Mouse (Mus musculus): ENCODE data around the gene Olfr15. TPM values are rescaled to one million over a fixed set of nuclear protein-coding genes. Genes with fewer than 3 reads are reported as not detected.

Gene Olfr15
- not detected for total RNA-seq (2023)

DNA sequence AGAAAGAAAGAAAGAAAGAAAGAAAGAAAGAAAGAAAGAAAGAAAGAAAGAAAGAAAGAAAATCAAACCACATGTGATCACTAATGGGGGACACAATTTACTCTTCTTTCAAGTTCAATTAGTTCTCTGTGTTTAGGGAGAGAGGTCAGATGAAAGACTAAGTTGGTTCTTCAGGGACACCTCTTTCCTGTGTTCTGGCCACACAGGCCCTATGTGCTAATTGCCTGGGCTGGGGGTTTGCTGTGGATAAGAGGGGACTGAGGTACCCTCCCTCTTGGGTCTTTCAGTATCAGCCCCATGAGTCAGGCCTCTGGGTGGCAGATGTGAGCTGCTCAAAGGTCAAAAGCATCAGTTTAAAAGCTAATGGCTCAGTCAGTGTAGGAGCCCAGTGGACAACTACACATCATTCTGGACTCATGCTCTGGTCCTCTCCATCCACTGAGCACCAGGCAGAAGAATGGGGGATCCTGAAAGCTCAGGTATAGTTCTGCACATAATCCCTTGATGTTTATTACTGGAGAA is at the start of gene Olfr15:
TSS of gene Olfr15 (plus strand) at position 291 of the 522 bp plus-strand sequence.

GRCm38 (mm10) chr16:3846711-3847518 is 16.2 kb downstream of the Olfr15 start, which contains the start of gene Zfp174:
Gene Zfp174, plus strand, starts transcription at chr16:3847268.

GRCm38 (mm10) chr16:3872216-3873047 is 41.8 kb downstream of the Olfr15 start, which contains the start of gene Naa60:
Gene Naa60, plus strand, starts transcription at chr16:3872375.

GRCm38 (mm10) chr16:3884201-3885064 is 53.8 kb downstream of the Olfr15 start, which contains the start of the genes Zfp597 and Gm20695:
Gene Zfp597, minus strand, starts transcription at chr16:3884561.
Gene Gm20695, plus strand, starts transcription at chr16:3884648.

Other genes starting within 250 kb of the Olfr15 start
- gene Olfr161, start 239.8 kb upstream of the Olfr15 start, total RNA-seq (2023): not detected
- gene Mefv, start 112.8 kb upstream of the Olfr15 start, total RNA-seq (2023): 0.53 TPM
- 51.9 TPM for gene Zfp263, start 86.8 kb upstream of the Olfr15 start, total RNA-seq (2023)
- gene Zfp174, start 16.4 kb downstream of the Olfr15 start, total RNA-seq (2023): 0.56 TPM
- gene Naa60, start 41.5 kb downstream of the Olfr15 start, total RNA-seq (2023): 94.6 TPM
- gene Zfp597, start 53.7 kb downstream of the Olfr15 start, total RNA-seq (2023): 28.4 TPM
- not detected for gene Gm20695, start 53.8 kb downstream of the Olfr15 start, total RNA-seq (2023)
- 6.6 TPM for gene 1700037C18Rik, start 77.8 kb downstream of the Olfr15 start, total RNA-seq (2023)
- gene Cluap1, start 77.9 kb downstream of the Olfr15 start, total RNA-seq (2023): 27.9 TPM
- 87.3 TPM for gene Nlrc3, start 145.8 kb downstream of the Olfr15 start, total RNA-seq (2023)
- gene Slx4, start 172.9 kb downstream of the Olfr15 start, total RNA-seq (2023): 84.0 TPM
- not detected for gene Dnase1, start 206.1 kb downstream of the Olfr15 start, total RNA-seq (2023)
- 74.0 TPM for gene Trap1, start 246.9 kb downstream of the Olfr15 start, total RNA-seq (2023)

Measured in CD4-positive naive resting alpha-beta T cell, adult 57 days (primary cell).